Mouse (Mus musculus) spleen, embryonic (tissue): Measurements from ENCODE around the gene Tmem184b.

Experiments used
- CTCF ChIA-PET: fragments of 350-600 bp; sonication (Branson Sonifier 250); formaldehyde crosslinking; loops from one replicate; lab custom pipeline; 2022; lab: Charles Lee

The Tmem184b gene

DNA sequence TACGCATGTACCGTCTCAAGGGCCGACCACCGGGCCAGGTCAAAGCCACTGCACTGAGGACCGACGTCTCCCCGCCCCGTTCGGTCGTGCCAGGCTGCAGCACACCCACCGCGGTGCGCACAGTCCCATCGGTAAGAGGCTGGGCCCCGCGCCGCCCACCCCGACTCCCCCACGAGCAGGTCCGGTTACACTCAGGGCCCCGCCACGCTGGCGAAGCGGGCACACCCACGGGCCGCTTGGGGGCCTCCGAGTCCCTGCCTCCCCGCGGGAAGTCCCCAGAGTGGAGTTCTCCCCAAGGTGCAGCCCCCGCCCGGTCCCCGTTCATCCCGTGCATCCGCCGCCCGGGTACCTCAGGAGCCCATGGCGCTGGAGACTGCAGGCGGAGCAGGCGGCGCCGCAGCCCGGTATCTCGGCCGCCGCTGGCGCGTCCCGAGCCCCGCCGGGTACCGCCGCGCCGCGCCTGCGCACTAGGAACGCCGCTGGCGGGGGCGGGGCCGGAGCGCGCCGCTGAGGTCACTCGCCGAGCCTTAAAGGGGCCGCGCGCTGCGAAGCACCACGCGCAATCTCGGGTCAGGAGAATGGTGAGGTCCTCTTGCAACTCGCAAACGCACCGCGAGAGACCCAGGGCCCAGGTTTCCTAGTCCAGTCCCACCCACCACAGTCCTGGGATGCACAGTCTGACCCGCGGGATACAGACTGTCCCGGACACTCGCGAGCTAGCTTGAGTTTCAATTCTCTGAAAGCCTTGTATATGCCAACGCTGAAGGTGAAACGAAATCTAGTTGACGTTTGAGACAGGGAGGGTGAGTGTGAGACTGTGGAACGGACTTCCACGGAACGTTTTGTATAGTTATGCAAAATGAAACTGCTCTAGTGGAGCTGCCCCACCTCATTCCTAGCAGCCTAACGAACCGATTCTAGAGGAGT is at the start of gene Tmem184b:
Tmem184b (minus strand) TSS at position 734 of the 927 bp plus-strand sequence.
- CTCF ChIA-PET = interaction anchor here (0.5 to 0.6 kb wide), 2 partner anchors 100 to 144 kb away, joined by 3 read pairs; no protein-coding TSS in a partner anchor

GRCm38 (mm10) chr15:79448041-79448440 is 44.7 kb upstream of the Tmem184b start:
- CTCF ChIA-PET = no interaction called here

DNA sequence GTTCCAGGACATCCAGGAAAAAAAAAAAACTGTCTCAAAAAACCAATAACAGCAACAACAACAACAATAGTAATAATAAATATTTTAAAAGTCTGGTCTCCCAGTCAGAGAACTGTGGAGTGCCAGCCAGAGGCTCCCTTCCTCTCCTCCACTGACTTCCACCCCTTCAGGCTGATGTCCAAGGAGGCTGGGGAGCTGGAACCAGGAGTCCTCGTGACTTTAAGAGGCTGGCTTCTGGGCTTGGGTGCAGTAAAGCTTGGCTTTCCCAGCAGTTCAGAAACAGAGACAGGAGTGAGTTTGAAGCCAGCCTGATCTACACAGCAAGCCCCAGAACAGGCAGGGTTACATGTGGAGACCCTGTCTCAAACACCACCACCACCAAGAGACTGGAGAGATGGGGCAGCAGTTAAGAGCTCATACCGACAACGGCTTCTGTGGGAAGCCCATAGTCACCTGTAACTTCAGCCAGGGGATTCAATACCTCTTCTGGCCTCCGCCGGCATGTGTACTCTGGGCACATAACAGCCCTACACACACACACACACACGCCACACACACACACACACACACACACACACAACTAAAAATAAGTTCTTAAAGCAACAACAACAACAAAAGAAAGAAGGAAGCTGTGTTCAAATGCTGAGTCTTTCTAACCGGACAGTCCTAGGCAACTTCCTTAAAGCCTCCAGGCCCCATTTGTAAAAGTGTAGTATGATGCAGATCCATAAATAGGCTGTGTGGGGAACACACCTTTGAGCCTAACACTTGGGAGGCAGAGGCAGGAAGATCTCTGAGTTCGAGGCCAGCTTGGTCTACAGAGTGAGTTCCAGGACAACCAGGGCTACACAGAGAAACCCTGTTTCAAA is 42.7 kb upstream of the Tmem184b start:
- CTCF ChIA-PET = interaction anchor here (0.8 kb wide), 2 partner anchors 11 to 21 kb away, joined by 3 to 15 read pairs; no protein-coding TSS in a partner anchor

GRCm38 (mm10) chr15:79443856-79444410 is 40.6 kb upstream of the Tmem184b start:
- CTCF ChIA-PET = no interaction called here

DNA sequence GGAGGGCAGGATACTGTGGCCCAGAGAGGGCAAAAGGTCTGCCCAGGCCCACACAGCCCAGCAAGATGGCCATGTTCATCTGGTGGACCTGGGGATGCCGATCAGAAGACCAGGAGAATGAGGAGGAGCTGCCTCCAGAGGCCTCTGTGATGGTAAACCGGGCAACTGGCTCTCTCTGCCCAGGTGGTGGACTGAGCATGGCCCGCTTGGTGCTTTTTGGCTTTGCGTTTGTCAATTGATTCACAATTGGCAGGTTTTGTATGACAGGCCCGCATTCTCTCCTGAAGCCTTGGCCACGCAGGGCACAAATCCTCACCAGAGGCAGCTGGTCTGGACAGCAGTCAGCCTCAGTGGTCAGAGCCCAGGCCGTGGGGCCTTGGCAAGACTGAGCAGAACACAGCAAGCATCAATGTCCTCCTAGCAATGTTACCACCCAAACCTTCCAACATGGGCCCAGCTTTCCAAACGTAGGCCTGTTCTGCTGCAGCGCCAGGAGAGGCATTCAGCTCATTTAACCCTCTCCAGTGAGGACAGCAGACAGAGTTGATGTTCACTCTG is 39.7 kb upstream of the Tmem184b start:
- CTCF ChIA-PET = interaction anchor here (0.6 kb wide), 1 partner anchor 208 kb away, joined by 3 read pairs; no protein-coding TSS in a partner anchor

- CTCF ChIA-PET = interaction anchor here (0.5 to 0.6 kb wide), 2 partner anchors 14 to 208 kb away, joined by 3 to 4 read pairs; no protein-coding TSS in a partner anchor
Observed at GRCm38 (mm10) chr15:79442257-79442611, 38.9 kb upstream of the Tmem184b start.

- CTCF ChIA-PET = interaction anchor here (0.5 kb wide), 1 partner anchor 14 kb away, joined by 4 read pairs; no protein-coding TSS in a partner anchor
Observed at GRCm38 (mm10) chr15:79441331-79442256, 38.2 kb upstream of the Tmem184b start.

- CTCF ChIA-PET = interaction anchor here (0.7 kb wide), 1 partner anchor 158 kb away, joined by 3 read pairs; no protein-coding TSS in a partner anchor
Observed at GRCm38 (mm10) chr15:79440651-79441330, 37.4 kb upstream of the Tmem184b start.

GRCm38 (mm10) chr15:79440223-79440622 is 36.9 kb upstream of the Tmem184b start:
- CTCF ChIA-PET = interaction anchor here (0.7 kb wide), 1 partner anchor 157 kb away, joined by 3 read pairs; no protein-coding TSS in a partner anchor

- CTCF ChIA-PET = no interaction called here
Observed at GRCm38 (mm10) chr15:79439386-79439785, 36.0 kb upstream of the Tmem184b start.

DNA sequence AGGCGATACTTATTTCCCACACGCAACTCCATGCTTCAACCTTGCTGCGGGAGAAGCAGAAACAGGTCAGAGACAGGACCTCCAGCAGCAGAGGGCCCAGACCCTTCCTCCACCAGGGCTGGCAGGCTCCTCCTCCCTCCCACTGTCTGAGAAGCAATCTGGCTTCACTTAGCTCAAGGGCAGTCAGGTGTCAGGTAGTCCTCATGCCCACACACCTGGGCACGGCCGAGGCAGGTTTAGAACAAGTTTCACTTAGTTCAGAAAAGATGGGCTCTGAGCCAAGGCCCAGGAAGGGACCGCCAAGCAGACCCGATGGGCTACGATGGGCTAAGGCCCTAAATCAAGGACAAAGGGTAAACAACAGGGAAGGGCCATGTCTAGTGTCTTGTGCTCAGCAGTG is 35.4 kb upstream of the Tmem184b start:
- CTCF ChIA-PET = no interaction called here

DNA sequence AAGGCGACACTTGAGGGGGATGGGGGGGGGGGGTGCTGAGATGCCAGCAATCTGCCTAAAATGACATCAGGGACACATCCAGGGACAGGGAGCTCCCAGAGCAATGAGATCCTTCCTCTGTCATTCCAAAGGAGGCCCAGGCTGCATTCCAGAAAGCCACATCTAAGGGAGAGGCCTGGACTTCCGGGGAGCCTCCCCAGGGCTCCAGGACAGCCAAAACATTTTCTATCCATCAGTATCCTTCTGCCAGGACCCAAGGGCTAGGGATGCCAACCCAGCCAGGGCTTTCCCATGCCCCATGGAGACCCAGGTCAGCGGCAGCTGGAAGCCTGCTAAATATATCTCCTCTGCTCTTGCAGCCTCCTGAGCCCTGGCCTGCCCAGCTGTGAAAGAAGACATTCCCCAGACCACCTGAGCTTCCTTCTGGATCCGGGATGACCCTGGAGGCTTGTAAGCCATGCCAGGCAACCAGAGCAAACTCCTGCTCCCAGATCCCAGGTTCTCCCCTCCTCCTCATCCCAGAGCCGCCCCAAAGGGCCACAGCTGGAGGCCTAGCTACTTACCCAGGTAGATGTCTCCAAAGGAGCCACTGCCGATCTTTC is 34.9 kb upstream of the Tmem184b start:
- CTCF ChIA-PET = no interaction called here

DNA sequence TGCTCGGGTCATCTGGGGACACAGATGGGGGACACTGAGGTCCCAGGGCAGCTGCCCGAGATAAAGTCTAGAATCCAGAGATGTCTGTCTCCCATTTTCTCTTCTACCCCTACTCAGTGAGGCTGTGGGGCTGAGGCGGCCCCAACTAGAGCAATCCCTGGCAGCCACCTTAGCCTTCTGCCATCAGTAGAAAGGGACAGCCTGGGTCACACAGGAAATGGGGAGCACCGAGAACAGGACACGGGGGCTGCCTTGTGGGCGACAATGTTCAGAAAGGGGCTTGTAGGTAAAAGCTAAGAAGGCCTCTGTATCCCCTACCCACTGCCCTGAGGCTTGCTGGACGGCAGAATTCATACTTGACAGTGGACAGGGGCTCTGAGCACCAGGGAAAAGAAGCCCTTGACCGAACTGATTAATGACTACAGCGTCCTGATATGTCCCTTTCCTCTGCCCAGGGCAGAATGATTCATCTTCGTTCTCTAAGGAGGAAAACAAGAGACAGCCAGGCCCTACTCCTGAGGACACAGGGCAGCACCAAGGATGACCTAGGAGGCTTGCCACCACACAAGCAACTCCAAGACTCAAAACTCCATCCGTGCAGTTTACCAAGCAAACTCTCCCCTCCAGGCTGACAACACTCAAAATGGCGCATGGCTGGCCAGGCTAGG is 34.3 kb upstream of the Tmem184b start:
- CTCF ChIA-PET = no interaction called here

- CTCF ChIA-PET = interaction anchor here (0.5 kb wide), 1 partner anchor 115 kb away, joined by 7 read pairs; no protein-coding TSS in a partner anchor
Observed at GRCm38 (mm10) chr15:79436481-79436921, 33.1 kb upstream of the Tmem184b start.

DNA sequence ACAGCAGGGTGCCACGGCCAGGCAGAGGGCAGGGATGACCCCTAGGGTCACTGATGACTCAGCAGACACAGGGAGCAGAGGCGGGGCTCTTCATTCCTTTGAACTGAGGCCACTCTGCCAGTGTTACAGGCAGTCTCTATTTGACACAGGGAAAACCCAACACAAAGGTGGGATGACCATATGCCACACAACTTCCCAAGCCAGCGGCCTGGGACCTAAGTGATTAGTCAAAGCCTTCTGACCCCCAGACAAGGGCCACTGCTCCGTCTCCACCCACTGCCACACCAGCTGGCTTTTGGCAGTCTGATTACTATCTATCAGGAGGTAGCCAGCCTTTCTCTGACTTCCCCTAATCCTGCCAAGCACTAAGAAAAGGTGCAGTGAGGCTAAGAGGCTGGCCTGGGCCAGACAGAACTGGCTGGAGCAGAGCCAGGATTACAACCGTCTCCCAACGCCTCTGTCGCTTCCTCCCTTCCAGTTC is 31.9 kb upstream of the Tmem184b start:
- CTCF ChIA-PET = no interaction called here

DNA sequence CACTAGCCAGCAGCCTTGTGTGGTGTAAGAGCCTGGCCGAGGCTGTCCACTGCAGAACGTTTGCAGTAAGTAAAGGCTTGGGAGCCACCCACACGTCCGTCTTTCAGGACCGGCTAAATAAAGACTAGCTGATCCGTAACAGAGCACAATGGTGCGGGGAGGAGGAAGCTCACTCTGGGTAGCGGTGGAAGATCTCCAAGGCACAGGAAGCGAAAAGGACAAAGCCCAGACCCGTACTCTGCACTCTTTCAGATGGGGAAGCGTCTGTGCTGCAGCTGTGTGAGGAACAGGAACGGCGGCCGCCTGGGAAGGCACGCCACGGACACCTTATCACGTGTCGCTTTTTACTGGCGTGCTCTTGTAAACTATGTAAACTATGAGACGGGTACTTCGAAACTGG is 29.5 kb upstream of the Tmem184b start:
- CTCF ChIA-PET = no interaction called here

DNA sequence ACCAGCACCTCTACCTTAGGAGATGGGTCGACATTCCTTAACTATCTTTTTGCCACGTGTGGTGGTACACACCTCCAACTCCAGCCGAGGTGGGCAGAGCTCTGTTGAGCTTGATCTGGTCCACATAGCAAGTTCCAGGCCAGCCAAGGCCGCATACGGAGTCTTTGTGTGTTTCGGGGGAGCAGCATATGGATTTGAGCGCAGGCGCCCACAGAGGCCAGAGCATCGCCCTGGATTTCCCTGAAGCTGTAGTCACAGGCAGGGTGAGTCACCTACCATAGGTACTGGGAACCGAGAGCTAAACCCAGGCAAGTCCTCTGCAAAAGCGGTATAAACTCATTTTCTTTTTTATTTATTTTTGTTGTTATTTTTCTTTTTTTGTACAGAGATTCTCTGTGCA is 29.0 kb upstream of the Tmem184b start:
- CTCF ChIA-PET = interaction anchor here (1.1 kb wide), 1 partner anchor 28 kb away, joined by 6 read pairs; no protein-coding TSS in a partner anchor

DNA sequence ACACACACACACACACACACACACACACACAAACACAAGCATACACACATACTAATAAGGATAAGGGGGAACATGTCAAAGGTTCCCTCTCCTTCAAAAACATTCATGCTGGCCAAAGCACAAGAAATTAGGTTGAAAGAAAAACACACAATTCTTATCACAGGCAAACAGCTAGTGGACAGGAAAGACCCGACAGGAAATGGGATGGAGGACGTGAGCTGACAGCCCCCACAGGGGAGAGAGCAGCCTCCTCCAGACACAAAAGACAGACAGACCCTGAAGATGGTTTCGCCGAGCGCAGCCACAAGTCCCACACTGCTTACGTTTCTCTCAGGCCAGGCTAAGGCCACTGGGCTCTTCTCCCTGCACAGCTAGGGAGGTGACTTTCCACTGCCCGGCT is 28.6 kb upstream of the Tmem184b start:
- CTCF ChIA-PET = interaction anchor here (1.1 kb wide), 1 partner anchor 27 kb away, joined by 6 read pairs; no protein-coding TSS in a partner anchor
